Mouse (Mus musculus): Measurements from ENCODE around the gene Lgmn. TPM values are rescaled to one million over a fixed set of nuclear protein-coding genes. Genes with fewer than 3 reads are reported as not detected.

The Lgmn gene
- polyA plus RNA-seq, 1 experiment from 2014 or later, result 84.8 TPM

- 86% methylated on average over 4 of the region's 4 CpGs for WGBS
- no peak overlapping the region for H3K9ac ChIP-seq
- peaks cover 9% of the 10 kb centered on the region for H3K4me1 ChIP-seq
- no peaks in the 10 kb centered on the region for H3K27me3 ChIP-seq
- no peak for ATAC-seq (ENCODE audit: low FRiP score, low read depth)
- no peak overlapping the region for H3K4me3 ChIP-seq
- H3K4me2 ChIP-seq (replicated peaks), result no peak overlapping the region
- H3K27ac ChIP-seq, result no peak overlapping the region
- no peaks in the 10 kb centered on the region for H3K9me3 ChIP-seq
- peaks cover 5% of the 10 kb centered on the region; the same call in 1 of the 2 replicates for H3K36me3 ChIP-seq
Measured at GRCm38 (mm10) chr12:102430228-102430627, 9.4 kb downstream of the Lgmn start.

GRCm38 (mm10) chr12:102429656-102430055 lies 10.0 kb downstream of the Lgmn start:
- no peak for ATAC-seq (ENCODE audit: low FRiP score, low read depth)
- Histone ChIP-seq H3K4me1 (peaks cover 9% of the 10 kb centered on the region), H3K36me3 (peaks cover 5% of the 10 kb centered on the region; the same call in 1 of the 2 replicates), H3K9ac (no peak overlapping the region), H3K27me3 (no peaks in the 10 kb centered on the region), H3K27ac (no peak overlapping the region), H3K9me3 (no peaks in the 10 kb centered on the region), H3K4me2 (replicated peaks) (no peak overlapping the region), H3K4me3 (no peak overlapping the region)
- 95% methylated on average over 5 of the region's 5 CpGs for WGBS

- no peaks in the 10 kb centered on the region for H3K4me1 ChIP-seq
- H3K27me3 ChIP-seq, result no peaks in the 10 kb centered on the region
- no peak overlapping the region for H3K9ac ChIP-seq
- no peak overlapping the region for H3K27ac ChIP-seq
- no peak overlapping the region for H3K4me3 ChIP-seq
- peak; percentile 54; the same call in 1 of the 2 replicates for ATAC-seq (ENCODE audit: low FRiP score, low read depth)
- WGBS, result 95% methylated on average over 7 of the region's 7 CpGs
- H3K9me3 ChIP-seq, result no peaks in the 10 kb centered on the region
- peaks cover 26% of the 10 kb centered on the region for H3K36me3 ChIP-seq
- H3K4me2 ChIP-seq (replicated peaks), result no peak overlapping the region
Measured at GRCm38 (mm10) chr12:102426285-102426684, 13.3 kb downstream of the Lgmn start.

DNA sequence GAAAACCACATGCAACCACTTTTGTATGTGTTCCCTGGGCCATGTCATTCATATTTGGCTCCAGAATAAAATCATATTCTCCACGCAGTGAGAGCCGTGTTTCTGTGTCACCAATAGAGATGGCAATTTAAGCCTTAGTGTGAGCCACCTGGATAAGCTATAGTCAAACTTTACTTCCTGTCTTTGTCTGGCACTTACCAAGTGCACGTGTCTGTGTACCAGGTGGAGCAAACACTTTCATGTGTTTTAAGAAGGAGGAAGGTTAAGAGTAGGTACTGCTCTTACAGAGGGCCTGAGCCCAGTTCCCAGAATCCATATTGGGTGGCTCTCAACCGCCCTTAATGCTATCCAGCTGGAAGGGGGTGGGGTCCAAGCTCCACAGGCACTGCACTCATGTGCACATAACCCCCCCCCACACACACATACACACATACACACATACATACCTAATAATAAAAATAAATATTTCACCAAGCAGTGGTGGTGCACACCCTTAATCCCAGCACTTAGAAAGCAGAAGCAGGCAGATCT lies 14.5 kb downstream of the Lgmn start:
- Histone ChIP-seq H3K9ac (no peak overlapping the region), H3K4me1 (no peaks in the 10 kb centered on the region), H3K9me3 (no peaks in the 10 kb centered on the region), H3K4me3 (no peak overlapping the region), H3K36me3 (peaks cover 27% of the 10 kb centered on the region), H3K4me2 (replicated peaks) (no peak overlapping the region), H3K27ac (no peak overlapping the region), H3K27me3 (no peaks in the 10 kb centered on the region)
- WGBS, result 59% methylated on average over 4 of the region's 4 CpGs
- ATAC-seq (ENCODE audit: low FRiP score, low read depth), result no peak

- no peak for ATAC-seq (ENCODE audit: low FRiP score, low read depth)
- 58% methylated on average over 2 of the region's 2 CpGs for WGBS
- no peak overlapping the region for H3K27ac ChIP-seq
- H3K27me3 ChIP-seq, result no peaks in the 10 kb centered on the region
- H3K4me2 ChIP-seq (replicated peaks), result no peak overlapping the region
- H3K9me3 ChIP-seq, result no peaks in the 10 kb centered on the region
- no peak overlapping the region for H3K4me3 ChIP-seq
- no peak overlapping the region for H3K9ac ChIP-seq
- H3K4me1 ChIP-seq, result no peaks in the 10 kb centered on the region
- H3K36me3 ChIP-seq, result peaks cover 27% of the 10 kb centered on the region
Measured at GRCm38 (mm10) chr12:102424456-102424855, 15.2 kb downstream of the Lgmn start.

DNA sequence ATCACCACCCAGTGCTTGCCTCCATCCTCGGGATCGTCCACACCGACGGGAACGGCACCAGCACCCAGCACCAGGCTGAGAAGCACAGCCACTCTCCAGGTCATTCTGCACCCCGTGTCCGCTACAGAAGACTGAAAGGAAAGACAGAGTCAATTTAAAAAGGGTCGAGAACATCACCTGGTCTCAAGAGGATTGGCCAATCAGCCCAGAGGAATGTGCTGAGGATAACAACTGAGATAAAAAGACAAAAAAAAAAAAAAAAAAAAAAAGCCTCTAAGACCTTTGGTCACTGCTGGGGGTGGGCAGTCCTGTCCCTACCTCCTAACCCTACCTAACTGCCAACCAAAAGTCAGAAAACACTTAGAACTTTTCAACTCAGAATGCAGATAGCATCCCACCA lies 16.0 kb downstream of the Lgmn start:
- Histone ChIP-seq H3K9ac (no peak overlapping the region), H3K27ac (no peak overlapping the region), H3K9me3 (no peaks in the 10 kb centered on the region), H3K36me3 (peaks cover 27% of the 10 kb centered on the region), H3K4me3 (no peak overlapping the region), H3K4me1 (no peaks in the 10 kb centered on the region), H3K4me2 (replicated peaks) (no peak overlapping the region), H3K27me3 (no peaks in the 10 kb centered on the region)
- no peak for ATAC-seq (ENCODE audit: low FRiP score, low read depth)
- WGBS, result 91% methylated on average over 8 of the region's 8 CpGs

DNA sequence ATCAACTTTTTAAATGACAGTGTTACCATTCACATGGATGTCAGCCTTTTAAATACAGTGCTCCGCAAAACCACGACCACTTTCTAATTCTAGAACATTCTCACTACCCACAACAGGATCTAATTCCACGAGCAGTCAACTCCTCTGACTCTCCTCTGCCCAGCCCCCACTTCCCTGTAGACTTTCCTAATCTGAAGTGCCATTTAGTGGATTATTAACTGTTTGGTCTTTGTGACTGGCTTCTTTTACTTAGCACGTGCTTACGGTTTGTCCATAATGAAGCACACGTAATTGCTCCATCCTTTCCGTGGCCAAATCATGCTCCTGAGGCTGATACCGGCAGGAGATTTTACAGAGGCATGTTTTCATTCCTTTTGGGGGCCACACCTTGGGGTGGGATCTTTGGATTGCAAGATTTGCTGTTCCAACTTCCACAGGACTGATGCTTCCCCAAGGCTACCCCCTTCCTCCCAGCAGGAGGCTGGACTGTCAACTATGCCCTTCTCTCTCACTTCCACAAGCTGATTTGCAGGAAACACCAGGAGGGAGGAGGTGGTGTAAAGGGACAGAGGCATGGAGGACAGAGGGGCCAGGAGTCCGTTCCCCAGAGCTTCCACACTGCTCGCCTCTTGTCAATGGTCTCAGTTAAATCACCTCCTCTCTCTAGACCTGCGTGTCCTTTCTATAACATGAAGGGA lies 16.8 kb downstream of the Lgmn start:
- Histone ChIP-seq H3K9ac (no peak overlapping the region), H3K9me3 (no peaks in the 10 kb centered on the region), H3K36me3 (peaks cover 27% of the 10 kb centered on the region), H3K27me3 (no peaks in the 10 kb centered on the region), H3K4me1 (no peaks in the 10 kb centered on the region), H3K27ac (no peak overlapping the region), H3K4me2 (replicated peaks) (no peak overlapping the region), H3K4me3 (no peak overlapping the region)
- ATAC-seq (ENCODE audit: low FRiP score, low read depth), result no peak
- WGBS, result 85% methylated on average over 11 of the region's 11 CpGs

DNA sequence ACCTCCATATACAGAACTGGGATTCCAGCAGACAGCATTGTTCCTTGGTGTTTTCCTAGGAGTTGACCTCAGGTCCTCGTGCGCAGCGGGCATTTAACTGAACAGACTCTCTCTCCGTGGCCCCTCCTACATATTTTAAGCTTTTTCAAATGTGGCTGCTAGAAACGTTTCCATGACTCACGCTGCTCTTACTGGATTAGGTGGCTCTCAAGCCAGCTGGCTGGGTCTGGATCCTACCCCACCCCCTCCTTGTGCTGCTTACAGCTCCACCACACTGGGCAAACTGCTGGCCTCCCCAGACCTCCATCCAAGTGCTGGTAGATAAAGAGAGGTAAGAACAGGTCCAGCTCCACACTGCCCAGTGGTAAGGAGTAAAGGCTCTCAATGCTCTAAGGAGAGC lies 17.5 kb downstream of the Lgmn start:
- Histone ChIP-seq H3K36me3 (peaks cover 27% of the 10 kb centered on the region), H3K4me1 (no peaks in the 10 kb centered on the region)
- WGBS, result 71% methylated on average over 6 of the region's 6 CpGs

GRCm38 (mm10) chr12:102420168-102420890 lies 19.3 kb downstream of the Lgmn start:
- Histone ChIP-seq H3K4me3 (no peak overlapping the region), H3K9ac (no peak overlapping the region), H3K36me3 (peaks cover 22% of the 10 kb centered on the region), H3K27ac (no peak overlapping the region), H3K9me3 (no peaks in the 10 kb centered on the region), H3K4me1 (peaks cover 6% of the 10 kb centered on the region), H3K4me2 (replicated peaks) (no peak overlapping the region), H3K27me3 (no peaks in the 10 kb centered on the region)
- no peak for ATAC-seq (ENCODE audit: low FRiP score, low read depth)
- WGBS, result 89% methylated on average over 10 of the region's 10 CpGs

More for the DNA sequence above, 17.5 kb downstream of the Lgmn start:
- Histone ChIP-seq H3K27ac (no peak overlapping the region), H3K27me3 (no peaks in the 10 kb centered on the region), H3K9ac (no peak overlapping the region), H3K4me2 (replicated peaks) (no peak overlapping the region), H3K4me3 (no peak overlapping the region), H3K9me3 (no peaks in the 10 kb centered on the region)
- no peak for ATAC-seq (ENCODE audit: low FRiP score, low read depth)

- Histone ChIP-seq H3K9me3 (no peaks in the 10 kb centered on the region), H3K4me2 (replicated peaks) (no peak overlapping the region), H3K27me3 (no peaks in the 10 kb centered on the region), H3K27ac (no peak overlapping the region), H3K9ac (no peak overlapping the region), H3K4me1 (peaks cover 6% of the 10 kb centered on the region), H3K36me3 (peaks cover 22% of the 10 kb centered on the region), H3K4me3 (no peak overlapping the region)
- no peak for ATAC-seq (ENCODE audit: low FRiP score, low read depth)
- WGBS, result 73% methylated on average over 3 of the region's 3 CpGs
Measured at GRCm38 (mm10) chr12:102419544-102419943, 20.1 kb downstream of the Lgmn start.

DNA sequence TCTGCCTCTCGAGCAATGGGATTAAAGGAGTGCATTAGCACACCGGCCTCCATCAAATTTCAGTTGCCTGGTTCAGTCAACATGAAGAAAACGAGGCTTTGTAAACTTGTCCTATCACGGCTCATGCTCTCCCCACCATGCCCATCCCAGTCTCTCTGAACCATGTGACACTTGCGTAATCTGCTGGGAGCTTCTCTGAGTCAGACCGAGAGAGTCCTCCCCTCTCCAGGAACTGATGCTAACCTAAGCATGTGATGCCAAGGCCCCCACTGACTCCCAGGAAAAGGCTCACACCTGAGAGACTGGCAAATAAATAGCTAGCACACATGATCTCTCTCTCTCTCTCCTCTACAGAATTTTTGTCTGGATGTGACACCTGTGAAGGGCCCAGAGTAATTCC lies 21.9 kb downstream of the Lgmn start:
- no peak overlapping the region for H3K9ac ChIP-seq
- ATAC-seq (ENCODE audit: low FRiP score, low read depth), result no peak
- H3K4me2 ChIP-seq (replicated peaks), result no peak overlapping the region
- peaks cover 21% of the 10 kb centered on the region for H3K36me3 ChIP-seq
- no peak overlapping the region for H3K27ac ChIP-seq
- H3K9me3 ChIP-seq, result no peaks in the 10 kb centered on the region
- H3K4me3 ChIP-seq, result no peak overlapping the region
- H3K27me3 ChIP-seq, result no peaks in the 10 kb centered on the region
- 87% methylated on average over 6 of the region's 6 CpGs for WGBS
- H3K4me1 ChIP-seq, result peaks cover 6% of the 10 kb centered on the region

- 75% methylated on average over 7 of the region's 7 CpGs for WGBS
- no peak overlapping the region for H3K27ac ChIP-seq
- no peak overlapping the region for H3K4me3 ChIP-seq
- no peak overlapping the region for H3K9ac ChIP-seq
- peaks cover 6% of the 10 kb centered on the region for H3K4me1 ChIP-seq
- H3K4me2 ChIP-seq (replicated peaks), result no peak overlapping the region
- no peaks in the 10 kb centered on the region for H3K27me3 ChIP-seq
- ATAC-seq (ENCODE audit: low FRiP score, low read depth), result no peak
- H3K9me3 ChIP-seq, result no peaks in the 10 kb centered on the region
- peaks cover 15% of the 10 kb centered on the region for H3K36me3 ChIP-seq
Measured at GRCm38 (mm10) chr12:102416955-102417510, 22.6 kb downstream of the Lgmn start.
